Mouse (Mus musculus): ENCODE data around the gene 5730480H06Rik.

DNA sequence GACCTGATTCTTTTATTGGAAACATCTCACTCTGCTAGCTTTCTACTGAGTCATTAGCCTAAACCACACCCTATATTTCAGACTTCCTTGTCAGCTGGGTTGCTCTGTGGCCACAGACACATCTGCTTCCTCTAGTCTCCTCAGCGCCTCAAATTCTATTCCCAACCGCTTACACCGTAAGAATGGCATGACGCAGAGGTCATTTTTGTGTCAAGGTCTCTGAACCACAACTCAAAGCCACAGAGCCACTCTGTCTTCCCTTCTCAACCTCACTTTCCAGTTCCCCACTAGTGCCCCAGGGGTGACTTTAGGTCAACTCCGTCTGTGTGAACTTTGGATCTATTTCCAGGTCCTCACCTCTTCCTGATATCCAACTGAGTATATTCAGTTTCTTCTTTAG, 3.7 kb downstream of the 5730480H06Rik start:
- TF ChIP-seq CTCF (IDR thresholded peaks at IDR 0.05; ENCODE audit: low read depth, low read length) (no peak), GATA1 (IDR thresholded peaks at IDR 0.05; ENCODE audit: borderline replicate concordance, low read length) (no peak)

Measured in G1E (cell line).